Mouse (Mus musculus) kidney, adult 18-20 months (tissue): ENCODE data around the gene Tcl1b2.
"Not testable (repeated sequence)": the region's sequence is repeated elsewhere in the genome, so short reads cannot be mapped to it uniquely, and the experiment has no call there.

Experiments used
- DNase-seq: peaks from one replicate; pipeline ENCODE4 v3.0.0; 2021

Gene Tcl1b2

GRCm38 (mm10) chr12:105145714-105146113 lies at the start of gene Tcl1b2:
Gene Tcl1b2 (plus strand): TSS chr12:105146014.
- DNase-seq: no peak

GRCm38 (mm10) chr12:105099466-105100044 lies 46.3 kb upstream of the Tcl1b2 start:
- no peak for DNase-seq

DNA sequence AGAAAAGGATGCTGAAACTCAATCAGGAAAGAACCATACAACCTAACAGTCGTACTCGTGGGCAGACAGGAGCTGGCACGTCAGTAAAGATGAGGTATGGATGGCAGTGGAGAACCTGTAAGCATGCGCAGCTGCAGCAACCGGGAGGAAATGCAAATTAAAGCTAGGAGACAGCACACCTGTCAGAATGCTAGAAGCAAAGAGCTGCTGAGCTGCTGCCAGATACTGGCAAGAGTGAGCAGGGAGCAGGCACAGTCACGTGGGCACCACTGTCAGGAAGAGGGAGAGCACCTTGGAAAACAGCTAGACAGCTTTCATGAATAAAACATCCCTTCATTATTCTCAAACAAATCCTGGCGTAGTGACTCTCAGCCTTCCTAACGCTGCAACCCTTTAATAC lies 42.9 kb upstream of the Tcl1b2 start:
- no peak for DNase-seq

DNA sequence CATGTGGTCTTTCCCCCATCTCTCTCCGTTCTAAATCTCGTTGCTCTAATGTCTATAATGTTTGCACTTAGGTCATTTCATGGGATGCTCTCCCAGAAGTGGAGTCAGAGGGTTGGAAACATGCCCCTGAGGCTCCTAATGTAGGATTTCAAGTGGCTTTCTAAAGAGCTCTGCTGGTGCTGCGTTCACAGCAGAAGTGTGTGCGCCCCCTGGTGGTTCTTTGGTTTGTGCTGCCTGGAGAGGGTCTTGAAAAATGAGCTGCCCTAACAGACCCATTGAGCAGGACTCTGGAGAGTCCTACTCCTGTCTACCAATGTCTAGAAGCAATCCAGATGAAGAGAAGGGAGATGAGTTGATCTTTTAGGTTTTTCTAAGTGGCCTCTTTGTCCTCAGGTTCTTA lies 41.8 kb upstream of the Tcl1b2 start:
- peak; percentile 73 for DNase-seq

GRCm38 (mm10) chr12:105105326-105105725 lies 40.5 kb upstream of the Tcl1b2 start:
- DNase-seq: no peak

- no peak for DNase-seq
These were observed 37.0 kb upstream of the Tcl1b2 start for GRCm38 (mm10) chr12:105108856-105109255.

DNA sequence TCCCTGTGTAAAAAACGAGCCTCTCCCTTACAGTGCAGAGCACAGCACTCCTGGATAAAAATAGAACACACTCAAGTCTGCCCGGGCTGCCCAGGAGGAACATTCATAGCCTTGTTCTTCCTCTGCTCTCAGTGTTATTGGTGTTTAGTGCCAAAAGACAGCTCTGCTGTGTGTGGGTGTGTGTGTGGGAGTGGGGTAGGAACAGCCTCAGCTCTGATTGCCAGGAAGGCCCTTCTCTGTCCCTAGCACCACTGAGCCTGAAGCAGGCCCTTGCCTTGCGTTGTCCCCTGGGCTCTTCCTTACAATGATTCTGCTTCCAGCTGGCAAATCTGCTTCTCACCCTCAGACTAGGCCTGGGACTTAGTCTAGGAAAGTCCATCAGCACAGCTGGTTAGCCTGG lies 36.4 kb upstream of the Tcl1b2 start:
- no peak for DNase-seq

- no peak for DNase-seq
These were observed 36.0 kb upstream of the Tcl1b2 start for GRCm38 (mm10) chr12:105109812-105110211.

DNA sequence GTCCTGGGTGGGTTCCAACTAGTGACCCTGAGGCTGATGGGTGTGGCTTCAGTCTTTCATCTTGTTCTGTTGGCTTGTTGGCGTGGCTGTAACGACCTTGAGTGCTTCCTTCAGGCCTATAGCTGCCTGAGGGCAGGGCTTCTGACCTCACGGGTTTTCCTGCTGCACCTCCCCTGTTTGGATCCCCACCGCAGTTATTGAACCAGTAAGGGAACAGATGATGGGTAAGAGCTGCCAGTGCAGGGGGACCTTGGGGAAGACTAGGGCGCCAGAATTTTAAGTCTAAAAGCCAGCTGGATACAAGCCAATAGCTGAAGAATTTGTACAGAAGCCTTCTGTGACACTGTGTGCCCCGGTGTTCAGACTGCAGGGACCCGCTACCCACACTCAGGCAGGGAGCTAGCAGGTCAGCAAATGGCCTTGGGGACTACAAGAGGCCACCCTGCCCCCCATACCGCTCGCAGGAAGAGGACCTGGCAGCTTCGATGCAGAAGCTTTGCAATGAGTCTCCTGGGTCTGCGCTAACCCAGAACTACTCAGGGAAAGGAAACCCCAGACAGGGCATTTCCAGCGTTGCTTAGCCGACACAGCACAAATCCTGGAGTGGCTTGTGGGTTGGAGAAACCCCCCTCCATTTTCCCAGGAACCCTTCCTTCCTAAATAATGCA lies 33.4 kb upstream of the Tcl1b2 start:
- DNase-seq: no peak

- no peak for DNase-seq
These were observed 29.2 kb upstream of the Tcl1b2 start for GRCm38 (mm10) chr12:105116648-105117047.

GRCm38 (mm10) chr12:105125362-105125761 lies 20.5 kb upstream of the Tcl1b2 start:
- DNase-seq: no peak

DNA sequence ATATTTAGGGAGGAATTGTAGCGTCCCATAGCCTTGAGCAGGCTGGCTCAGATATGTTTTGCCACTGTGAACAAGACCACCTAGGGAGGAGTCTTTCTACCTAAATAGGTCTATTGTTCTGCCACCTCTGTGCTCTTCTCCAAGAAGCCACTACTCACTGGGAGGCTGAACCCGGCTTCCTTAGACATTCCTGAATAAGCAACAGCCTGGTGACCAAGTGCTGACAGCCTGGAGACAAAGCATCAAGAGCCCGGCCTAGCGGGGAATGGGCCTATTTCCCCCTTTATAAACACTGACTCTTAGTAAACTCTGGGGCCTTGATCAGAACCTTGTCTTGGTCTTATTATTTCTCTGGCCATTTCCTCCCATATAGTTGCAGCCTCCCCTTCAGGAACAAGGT lies 19.3 kb upstream of the Tcl1b2 start:
- DNase-seq: no peak

DNA sequence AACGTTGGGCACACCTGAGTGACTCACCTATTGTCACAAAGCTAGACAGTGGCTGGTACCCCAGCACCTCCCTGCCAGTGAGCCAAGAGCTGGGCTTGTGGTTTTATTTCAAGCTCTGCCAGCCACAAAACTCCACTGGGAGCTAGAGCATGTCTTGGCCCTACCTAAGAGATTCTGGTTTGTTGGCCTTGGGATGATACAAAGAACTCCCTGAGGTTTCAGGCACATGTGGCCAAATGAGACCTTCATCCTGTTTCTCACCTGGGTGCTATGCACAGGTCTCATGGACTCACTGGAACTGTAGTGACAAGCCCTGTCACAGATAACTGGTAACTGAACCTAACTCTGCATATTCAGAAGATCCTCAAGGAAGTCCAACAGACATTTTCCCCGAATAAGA lies 18.2 kb upstream of the Tcl1b2 start:
- no peak for DNase-seq

- not testable (repeated sequence) for DNase-seq
These were observed 16.2 kb upstream of the Tcl1b2 start for GRCm38 (mm10) chr12:105129494-105130205.

DNA sequence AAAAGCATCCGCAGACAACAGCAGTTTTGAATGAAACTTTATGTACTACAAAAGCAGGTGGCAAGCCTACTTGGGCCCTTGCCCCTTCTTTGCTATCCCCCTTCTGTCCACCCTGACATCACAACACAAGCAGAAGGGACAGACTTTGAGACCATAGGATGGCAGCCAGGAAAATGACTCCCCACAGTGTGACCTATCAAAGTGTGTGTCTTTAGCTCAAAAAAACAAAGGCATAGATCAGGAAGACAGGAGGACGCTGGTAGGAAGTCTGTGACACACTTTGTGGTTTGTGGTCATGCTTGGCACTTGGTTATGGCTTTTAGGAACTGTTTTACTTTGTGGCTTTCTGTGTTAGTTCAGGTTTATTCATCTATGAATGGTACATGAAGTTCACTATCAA lies 11.6 kb upstream of the Tcl1b2 start:
- not testable (repeated sequence) for DNase-seq

GRCm38 (mm10) chr12:105134826-105135225 lies 11.0 kb upstream of the Tcl1b2 start:
- DNase-seq: not testable (repeated sequence)

GRCm38 (mm10) chr12:105137729-105138128 lies 8.1 kb upstream of the Tcl1b2 start:
- DNase-seq: not testable (repeated sequence)

GRCm38 (mm10) chr12:105143096-105143495 lies 2.7 kb upstream of the Tcl1b2 start:
- no peak for DNase-seq

DNA sequence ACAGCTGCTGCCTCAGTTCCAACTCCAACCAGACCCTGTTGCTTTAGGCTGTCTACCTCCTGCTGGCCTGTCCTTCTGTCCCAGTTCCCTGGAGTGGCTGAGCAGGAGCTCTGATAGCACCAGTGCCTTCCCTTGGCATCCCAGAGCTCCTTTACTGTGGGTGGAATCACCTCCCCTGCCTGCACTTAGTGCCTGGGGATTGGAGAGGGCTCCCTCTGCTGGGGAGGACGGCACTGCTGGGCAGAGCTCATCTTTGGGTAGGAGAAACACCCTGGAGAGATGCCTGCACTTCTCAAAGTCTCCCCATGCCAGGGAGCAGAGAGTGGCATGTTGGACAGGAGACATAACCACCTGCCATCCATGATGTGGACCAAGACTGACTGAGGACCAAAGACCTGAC lies 886 bp upstream of the Tcl1b2 start:
- not testable (repeated sequence) for DNase-seq

GRCm38 (mm10) chr12:105155286-105155685 lies 9.5 kb downstream of the Tcl1b2 start:
- not testable (repeated sequence) for DNase-seq

- DNase-seq: no peak
These were observed 13.0 kb downstream of the Tcl1b2 start for GRCm38 (mm10) chr12:105158842-105159241.

GRCm38 (mm10) chr12:105159390-105159789 lies 13.6 kb downstream of the Tcl1b2 start, which contains the start of gene Tcl1b1:
Gene Tcl1b1 (plus strand): TSS chr12:105159690.
- no peak for DNase-seq

DNA sequence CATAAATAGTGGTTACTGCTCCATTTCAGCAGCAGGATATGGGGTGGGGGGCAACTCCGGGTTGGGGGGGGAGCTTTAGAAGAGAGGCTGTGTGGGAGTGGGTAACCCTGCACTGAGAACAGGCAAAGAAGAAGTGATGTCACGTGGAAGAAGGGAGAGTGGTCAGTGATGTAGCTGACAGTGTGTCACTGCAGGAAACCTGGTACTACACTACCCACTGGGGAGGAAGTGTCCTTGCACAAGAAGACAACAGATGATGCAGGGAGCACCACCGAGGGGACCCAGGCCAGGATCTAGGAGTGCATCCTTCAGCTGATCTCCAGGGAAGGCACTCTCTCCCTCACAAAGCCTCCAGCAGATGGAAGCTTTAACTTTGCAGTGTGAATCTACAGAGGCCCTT lies 20.9 kb downstream of the Tcl1b2 start:
- no peak for DNase-seq

- DNase-seq: no peak
These were observed 27.6 kb downstream of the Tcl1b2 start for GRCm38 (mm10) chr12:105173366-105173765.
